Mouse (Mus musculus): ENCODE results near the gene Sp2.

Sp2 gene

DNA sequence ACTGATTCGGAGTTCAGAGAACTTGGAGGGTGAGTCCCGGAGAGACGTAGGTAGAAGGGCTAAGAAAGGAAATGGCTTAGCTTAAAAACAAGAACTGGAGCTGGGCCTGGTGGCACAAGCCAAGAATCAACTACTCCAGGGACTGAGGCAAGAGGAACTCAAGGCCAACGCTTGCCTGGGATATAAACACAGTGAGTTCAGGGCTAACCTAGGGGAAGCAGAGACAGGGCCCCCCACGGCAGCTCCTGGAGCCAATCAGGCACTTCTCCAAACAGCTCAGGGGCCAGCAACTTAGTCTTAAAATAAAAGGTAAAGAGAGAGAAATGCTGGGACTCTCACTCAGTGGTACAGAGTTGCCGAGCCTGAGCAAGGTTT lies 44.3 kb downstream of the Sp2 start:
- no peak for DNase-seq (ENCODE audit: low spot score)

DNA sequence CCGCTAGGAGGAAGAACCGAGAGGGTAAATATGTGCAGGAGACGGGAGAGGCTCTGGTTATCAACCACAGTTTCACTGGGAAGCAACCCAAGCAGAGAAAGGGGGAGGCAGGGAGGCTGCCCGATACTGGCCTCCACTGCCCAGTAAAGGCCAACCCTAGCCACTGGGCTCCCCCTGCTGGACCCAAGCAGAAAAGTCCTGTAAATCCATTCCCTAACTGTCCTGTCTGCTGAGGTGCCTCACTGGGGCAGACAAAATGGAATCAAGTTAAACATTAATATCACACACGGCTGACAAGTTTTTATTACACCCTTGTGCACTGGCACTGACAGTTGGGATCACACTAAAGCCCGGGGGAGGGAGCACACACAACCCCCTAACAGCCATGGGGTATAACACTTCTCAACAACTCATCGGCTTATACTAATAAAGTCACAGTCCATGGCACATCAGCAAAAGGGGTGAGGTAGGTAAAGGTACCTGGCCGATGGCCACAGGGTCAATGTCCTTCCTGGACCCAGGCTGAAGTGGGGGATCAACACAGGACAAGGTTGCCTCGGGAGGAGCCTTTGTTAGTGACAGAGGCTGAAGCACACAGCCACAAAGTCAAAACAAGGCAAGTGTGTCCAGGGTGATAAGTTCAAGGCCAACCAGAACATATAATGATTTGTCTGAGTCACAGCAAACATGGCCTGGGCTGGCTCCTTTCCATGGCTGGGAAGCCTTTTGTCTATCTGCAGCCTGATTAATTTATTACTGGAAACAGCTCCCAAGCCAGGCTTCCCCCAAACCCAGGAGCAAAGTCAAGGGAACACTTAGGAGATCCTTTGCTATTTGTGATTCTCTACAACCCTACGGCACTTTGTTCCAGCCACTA lies 45.0 kb downstream of the Sp2 start:
- DNase-seq (ENCODE audit: low spot score): no peak

DNA sequence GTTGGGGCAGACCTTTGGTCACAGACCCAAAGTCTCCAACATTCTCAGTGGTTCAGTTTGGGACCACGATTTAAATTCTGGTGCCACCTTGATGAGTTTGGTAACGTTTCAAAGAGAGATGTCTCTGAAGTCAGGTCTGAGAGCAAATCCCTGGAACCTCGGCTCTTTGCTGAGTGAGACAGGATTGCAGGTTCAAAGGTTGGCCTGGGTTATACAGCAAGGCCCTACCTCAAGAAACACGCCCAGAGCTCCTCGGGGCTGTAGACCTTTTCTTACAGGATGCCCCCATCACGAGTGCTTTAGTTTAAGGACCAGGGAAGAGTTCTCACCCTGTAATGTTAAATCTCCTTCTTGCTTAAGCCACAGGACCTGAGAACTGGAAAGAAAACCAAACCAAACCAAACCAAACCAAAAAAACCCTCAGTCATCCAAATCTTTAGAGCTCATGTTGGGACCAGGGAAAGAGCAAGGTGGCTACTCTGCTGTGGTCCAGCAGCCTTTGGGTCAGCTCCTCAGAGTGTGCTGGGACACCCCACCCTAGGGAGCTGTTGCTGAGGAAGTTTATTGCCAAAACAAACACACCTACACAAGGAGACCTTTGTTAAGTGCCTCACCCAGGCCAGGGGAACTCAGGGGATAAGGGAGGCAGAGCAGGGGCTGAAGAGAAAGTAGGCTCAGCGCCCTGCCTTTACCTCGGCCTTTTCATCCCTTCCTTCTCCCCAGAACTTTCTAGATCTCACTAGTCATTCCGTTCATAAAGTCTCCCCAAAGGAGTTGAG lies 46.7 kb downstream of the Sp2 start:
- DNase-seq (ENCODE audit: low spot score): no peak

DNA sequence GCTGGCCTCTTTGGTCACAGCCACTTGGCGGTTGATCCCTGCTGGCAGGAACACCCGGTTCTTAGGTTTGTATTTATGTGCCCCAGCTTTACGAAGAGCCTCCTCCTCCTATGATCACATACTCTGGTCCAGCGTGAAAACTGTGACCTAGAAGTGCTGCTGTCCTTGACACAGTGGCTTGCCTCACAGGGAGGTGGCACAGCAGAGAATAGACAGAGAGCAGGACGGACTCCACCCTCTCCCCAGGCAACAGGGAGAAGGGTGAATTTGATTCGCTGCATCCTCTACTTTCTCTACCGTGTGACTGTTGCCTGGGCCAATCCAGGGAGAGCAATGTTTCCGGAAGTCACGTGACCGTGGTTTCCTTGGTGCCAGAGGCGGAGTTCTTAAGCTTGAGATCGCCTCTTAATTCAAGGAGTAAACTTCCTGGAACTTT lies 47.8 kb downstream of the Sp2 start:
- peak; percentile 43 for DNase-seq (ENCODE audit: low spot score)

DNA sequence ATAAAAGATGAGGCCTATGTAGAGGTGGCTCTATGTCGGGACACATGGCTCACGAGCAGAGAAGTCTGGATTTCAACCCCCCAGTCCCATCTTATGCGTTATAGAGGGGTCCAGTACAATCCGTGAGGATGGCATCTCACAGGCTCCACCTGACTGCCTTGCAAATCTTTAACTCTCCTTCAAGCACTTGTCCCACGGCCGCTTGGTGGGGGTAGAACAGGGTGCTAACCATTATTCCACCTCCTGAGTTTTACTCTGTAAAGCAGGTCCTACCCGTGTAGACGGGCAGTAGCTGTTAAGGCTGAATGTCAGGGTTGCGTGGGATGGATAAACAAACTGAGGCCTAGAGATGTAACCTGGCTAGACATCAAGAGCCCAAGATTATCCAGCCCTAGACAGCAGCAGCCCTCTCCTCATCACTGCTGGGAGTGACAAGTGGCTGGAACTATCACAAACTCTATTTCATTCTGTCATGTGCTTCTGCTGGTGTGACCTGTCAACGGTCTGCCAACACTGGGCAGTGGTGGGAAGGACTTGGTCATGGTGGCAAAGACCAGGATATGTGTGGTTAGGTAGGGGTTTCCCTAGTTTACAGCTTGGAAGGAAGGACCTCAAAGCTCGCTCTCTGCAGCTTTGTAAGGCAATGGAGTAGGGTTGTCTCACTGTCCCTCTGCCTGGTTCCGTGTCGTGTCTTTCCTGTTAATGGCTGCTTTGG lies 49.0 kb downstream of the Sp2 start:
- no peak for DNase-seq (ENCODE audit: low spot score)

DNA sequence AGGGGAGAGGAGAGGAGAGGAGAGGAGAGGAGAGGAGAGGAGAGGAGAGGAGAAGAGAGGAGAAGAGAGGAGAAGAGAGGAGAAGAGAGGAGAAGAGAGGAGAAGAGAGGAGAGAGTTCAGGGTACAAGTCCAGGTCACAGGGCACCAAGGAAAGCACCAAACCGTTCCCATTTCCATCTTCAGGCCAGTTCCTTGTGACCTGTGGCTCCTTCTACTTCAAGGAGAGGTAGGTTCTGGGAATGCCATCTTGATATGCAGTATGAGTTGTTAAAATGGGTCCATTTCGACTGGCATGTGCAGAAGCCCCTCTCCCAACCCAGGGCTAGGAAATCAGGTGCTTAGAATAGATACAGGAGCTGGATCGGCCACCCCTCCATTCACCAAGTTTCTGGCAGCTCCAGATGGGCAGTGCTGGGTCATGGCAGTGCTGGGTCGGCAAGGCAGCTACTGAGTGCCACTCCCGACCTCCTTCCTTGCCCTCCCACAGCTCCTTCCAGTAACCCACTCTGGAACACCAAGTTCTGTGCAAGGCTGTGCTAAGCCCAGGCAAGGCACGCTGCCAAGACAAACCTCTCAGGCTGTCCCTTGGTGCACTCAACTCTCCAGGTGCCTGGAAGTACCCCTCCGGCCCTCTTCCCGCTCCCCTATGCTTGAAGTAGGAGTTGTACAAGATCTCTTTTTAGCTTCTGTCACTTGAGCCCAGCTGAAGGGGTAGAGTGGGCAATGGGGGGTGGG lies 51.3 kb downstream of the Sp2 start:
- no peak for DNase-seq (ENCODE audit: low spot score)

DNA sequence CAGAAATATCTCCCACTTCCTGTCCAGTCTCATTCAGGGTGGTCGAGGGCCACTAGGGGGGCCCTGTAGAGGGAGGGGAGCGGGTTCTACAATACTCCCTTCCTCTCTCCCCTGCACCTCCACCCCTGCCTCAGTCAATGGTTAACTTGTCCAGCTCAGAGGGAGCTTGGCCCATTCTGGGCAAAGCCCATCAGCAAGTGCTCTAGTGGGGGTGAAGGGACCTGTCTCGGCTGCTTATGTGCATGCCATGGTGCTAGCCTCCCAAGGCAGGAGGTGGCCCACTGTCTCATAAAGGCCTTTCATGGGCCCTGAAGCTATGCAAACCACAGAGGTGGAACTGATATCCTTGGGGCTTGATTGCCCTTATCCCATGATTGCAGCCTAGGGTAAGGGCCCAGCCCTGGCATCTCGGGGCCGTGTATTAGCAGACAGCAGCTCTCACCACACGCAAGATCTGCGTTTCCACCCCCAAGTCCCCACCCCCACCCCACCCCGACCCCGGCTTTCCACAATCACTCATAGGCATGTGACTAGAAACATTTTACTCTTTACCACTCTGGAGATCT lies 52.9 kb downstream of the Sp2 start:
- DNase-seq (ENCODE audit: low spot score): no peak

DNA sequence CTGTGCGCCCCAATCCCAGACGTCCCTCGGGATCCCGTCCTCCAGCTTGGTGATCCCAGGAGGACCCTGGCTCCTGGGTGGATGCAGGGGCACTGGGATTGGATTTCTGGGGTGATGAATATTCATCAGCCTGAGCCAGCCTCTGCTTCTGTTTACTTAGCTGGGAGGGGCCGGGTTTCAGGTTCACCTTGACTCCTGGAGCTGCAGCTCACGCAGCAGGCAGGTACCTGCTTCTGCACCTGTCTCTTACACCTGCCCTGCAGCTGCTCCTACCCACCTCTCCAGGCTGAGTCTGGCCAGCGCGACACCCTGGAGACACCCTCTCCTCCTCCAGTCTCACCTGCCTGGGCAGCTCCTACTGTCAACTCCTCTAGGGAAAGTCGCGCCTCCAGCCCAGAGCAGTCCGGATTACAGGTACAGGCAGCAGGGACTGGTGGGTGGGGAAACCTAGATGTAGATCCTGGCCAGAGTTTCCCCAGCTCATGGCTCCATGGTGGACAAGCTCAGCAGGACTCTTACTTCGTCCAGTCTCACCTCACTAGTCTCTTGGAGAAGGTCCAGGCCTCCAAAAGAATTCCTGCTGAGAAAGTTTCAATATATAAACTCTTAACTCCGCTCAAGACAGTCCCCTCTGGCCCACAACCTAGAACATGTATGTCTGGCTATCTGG lies 53.5 kb downstream of the Sp2 start:
- no peak for DNase-seq (ENCODE audit: low spot score)

DNA sequence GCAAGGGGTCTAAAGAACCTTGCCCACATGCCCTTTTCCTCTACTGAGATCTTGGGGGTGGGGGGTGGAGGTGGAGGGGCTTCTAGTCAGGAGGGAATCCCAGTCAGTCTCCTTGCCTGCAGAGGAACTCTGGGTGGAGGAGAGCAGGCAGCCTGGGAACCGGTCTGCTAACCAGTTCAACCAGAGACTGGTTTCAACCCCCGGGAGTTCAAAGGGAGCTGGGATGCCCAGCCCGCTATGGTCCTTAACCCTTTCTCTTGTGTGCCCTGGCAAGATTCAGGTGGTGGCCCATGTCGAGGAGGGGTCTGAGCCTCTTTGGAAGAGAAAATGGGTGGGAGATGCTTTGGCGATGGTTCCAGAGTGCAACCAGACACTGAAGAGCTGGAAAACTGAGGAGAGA lies 54.1 kb downstream of the Sp2 start:
- DNase-seq (ENCODE audit: low spot score): no peak

DNA sequence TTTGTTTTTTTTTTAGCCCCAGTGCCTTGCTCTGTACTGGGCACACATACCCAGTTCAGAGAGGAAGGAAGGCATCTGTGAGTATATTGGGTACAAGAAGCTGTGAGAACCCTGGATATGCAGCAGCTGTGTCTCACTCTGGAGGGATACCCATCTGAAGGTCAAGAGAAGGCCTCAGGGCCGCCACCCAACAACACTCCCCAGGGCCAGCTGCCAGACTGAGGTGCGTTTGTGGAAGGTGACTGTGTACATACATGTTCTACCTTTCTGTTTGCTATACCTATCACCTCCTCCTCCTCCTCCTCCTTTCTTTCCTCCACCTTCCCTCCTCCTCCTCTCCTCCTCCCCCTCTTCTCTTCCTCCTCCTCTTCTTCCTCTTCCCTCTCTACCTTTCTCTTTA lies 54.7 kb downstream of the Sp2 start, which contains the start of gene Prr15l:
Prr15l (plus strand) TSS at position 17 of the 400 bp plus-strand sequence.
- DNase-seq (ENCODE audit: low spot score): no peak

DNA sequence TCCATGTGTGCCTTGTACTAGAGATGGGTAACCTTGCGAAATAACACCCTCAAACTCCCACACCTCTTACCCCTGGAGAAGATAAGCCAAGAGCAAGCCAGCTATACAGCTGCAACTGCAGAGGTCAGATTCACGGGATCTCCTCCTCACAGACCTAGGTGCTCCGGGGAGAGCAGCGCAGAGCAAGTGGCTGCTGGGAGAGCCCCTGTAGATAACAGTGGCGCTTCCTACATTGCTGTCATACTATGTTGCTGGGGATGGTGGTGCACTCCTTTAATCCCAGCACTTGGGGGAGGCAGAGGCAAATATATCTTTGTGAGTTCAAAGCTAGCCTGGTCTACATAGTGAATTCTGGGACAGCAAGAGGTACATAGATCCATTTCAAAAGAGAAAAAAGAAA lies 56.2 kb downstream of the Sp2 start:
- DNase-seq (ENCODE audit: low spot score): no peak

DNA sequence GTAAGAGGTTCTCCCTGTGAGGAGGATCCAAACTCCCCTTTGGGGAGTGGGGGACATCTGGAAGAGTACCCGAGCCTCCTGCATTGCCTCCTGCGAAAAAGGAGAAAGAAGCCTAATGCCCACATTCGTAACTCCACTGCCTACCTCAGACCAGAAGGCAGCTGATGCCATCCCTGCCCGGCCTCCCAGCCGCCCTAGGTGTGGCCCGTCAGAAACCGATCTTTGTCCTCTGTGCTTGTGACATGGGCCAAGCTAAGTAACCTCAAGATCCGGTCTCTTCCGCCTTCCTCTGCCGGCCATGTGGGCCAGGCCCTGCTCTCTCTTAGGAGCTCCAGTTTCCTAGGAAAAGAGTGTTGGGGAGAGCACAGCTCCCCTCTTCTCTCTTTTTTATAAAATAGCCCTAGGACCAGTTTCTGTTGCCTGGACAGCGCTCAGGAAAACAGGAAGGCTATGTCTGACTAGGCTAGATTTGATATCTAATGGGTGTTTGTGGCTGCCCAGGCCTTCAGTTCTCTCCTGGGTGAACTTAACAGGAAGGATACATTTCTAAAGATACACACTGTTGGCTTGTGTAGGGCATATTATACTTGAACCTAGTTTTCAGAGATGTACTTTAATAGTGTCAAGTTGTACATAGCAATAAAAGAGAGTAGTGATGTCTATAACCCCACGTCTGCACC lies 57.1 kb downstream of the Sp2 start:
- no peak for DNase-seq (ENCODE audit: low spot score)

DNA sequence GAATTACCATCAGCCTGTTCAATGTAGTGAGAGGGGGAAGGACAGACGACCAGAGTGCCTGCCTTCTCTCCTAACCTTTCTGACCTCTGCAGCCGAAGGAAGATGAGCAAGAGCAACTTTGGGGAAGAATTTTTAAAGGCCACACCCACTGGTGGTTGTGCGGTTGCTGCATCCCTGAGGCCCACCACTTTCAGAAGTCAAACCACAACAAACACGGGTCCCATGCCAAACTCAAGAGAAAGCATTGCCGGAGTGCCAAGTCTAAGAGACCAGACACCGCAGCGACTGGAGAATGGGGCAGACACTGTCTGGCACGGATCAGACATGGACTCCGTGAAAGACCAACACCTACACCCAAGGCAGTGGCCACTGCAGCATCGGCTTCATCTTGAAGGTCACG lies 57.9 kb downstream of the Sp2 start:
- DNase-seq (ENCODE audit: low spot score): no peak

DNA sequence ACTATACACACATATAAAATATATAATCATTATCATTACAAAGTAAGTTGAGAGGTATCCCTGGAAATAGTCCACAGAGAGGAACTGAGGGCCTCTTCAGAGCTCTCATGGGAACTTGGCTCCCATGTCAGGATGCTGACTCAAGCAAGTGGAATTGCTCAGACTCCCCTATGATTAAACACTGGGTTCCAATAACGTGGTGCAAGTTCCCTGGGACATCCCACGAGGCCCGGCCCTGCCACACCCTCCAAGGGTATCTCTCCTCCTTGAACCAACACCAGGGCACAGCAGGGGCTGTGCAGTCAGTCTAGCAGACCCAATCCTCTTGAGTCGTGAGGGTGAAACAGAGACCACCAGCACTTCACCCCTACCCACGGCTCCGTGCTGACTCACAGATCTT lies 63.8 kb downstream of the Sp2 start:
- DNase-seq (ENCODE audit: low spot score): no peak

DNA sequence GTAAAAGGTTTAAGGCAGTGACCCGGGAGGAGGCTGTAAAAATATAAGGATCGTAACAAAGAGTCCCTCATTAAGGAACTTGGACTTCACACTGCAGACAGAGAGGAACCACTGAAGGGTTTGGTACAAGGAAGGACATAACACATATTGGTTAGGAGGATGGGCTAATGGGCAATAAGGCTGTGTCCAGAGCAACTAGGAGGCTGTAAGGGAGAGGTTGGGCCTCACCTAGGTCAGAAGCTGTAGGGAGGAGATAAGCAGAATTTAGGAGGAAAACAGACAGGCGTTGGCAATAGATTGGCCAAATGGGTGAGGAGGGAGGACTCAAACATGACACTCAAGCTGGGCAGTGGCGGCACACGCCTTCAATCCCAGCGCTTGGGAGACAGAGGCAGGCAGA lies 65.3 kb downstream of the Sp2 start:
- no peak for DNase-seq (ENCODE audit: low spot score)

DNA sequence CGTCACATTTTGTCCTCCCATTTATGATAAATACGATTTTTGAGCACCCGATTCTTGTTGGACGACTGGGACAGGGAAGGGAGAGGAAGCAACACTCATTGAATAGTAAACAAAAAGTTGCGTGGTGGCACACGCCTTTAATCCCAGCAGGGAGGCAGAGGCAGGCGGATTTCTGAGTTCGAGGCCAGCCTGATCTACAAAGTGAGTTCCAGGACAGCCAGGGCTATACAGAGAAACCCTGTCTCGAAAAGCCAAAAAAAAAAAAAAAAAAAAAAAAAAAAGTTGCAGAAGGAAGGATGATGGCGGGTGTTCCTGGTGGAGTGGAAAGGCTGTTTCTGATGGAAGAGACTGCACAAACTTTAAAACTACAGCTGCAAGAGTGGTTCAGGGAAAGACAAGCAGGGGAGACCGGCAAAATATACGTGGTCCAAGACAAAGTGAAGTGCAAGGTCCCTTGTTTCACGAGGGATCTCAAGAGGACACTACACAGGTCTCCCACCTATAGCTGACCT lies 65.8 kb downstream of the Sp2 start:
- no peak for DNase-seq (ENCODE audit: low spot score)

DNA sequence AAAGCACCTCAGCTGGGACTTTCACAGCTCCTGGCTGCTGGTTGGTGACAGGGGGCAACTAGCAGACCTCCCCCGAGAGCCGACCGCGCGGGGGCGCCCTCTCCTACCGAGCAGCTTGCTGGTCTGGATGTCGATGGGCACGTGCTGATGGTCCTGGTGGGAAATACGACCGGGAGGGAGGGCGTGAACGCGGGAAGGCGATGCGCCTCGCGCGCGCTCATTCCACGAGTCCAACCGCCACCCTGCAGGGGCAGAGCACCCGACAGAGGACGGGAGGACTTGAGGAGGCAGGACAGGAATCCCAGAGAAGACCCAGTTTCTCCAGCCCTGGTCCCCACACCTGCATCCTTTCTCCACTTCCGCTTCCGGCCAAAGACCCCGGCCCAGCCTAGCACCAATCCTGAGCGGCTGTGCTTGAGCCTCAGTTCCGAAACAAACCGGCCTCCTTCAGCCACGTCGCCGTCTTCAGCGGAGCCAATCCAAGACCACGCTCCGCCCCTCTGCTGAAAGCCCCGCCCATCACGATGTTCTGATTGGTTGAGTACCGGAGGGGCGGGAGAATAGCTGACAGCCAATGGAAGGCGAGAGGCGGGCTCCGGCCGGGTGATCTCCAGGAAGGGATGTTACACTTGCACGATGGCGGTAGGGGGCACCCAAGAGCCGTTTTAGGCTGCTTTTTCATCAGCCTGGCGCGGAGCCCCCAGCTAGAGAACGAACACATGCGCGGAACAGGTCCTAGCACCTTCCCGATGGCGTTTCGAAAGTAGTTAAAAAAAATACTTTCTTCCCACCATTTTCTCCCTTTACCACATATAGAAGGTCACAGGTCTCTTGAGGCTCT lies 66.5 kb downstream of the Sp2 start, which contains the start of gene Cdk5rap3:
Cdk5rap3 (minus strand) TSS at position 453 of the 841 bp plus-strand sequence.
- DNase-seq (ENCODE audit: low spot score): peak; percentile 98

DNA sequence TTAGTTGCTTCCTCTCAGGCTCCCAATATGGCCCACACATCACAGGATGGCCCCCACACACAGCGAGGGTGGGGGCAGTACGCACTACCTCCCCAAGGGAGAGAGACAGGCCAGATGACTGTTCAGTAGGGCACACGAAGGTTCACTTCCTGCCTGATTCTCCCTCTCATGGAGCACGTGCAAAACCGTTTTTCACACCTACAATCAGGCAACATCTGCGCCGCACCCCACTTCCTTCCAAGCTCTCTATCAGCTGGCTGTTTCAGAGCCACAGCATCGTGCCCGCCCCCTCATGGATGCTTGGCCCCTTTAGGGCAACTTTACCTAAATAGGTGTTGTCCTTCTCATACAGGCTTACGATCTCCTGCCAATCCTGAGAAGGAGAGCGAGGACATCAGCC lies 70.1 kb downstream of the Sp2 start:
- DNase-seq (ENCODE audit: low spot score): no peak

DNA sequence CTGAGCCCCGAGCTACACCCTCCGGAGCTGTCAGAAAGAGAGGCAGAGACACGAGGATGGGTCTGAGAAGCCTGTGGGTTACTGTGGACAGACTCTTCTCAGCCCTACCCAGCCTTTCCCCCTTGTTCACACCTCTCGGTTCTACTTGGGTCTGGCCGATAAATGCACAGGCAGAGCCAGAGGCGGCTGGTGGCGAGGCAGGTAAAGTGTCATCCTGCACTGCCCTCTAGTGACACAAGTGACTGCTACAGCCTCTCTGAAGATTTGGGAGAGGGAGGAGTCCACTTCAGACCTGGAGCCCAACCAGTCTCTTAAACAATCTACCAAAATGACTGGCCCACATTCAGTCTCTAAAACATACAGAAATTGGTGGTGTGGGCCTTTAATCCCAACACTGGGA lies 72.8 kb downstream of the Sp2 start:
- DNase-seq (ENCODE audit: low spot score): peak; percentile 67
